Mouse (Mus musculus) cerebellum, adult 2 months (tissue): Measurements from ENCODE around the gene Mllt1.

Experiments
- CTCF ChIP-seq: fragments of 200-500 bp; IDR thresholded peaks from 2 replicates; pipeline ENCODE4 v1.5.1; 2011; ENCODE audit warnings: low read depth, mild to moderate bottlenecking, control low read depth, low read length, moderate library complexity, borderline replicate concordance; ENCODE audit not compliant: insufficient read depth
- POLR2A ChIP-seq: fragments of 200-500 bp; IDR thresholded peaks from 2 replicates; pipeline ENCODE4 v1.6.1; 2011; ENCODE audit warnings: low read length, control low read depth, borderline replicate concordance; ENCODE audit not compliant: insufficient read depth

DNA sequence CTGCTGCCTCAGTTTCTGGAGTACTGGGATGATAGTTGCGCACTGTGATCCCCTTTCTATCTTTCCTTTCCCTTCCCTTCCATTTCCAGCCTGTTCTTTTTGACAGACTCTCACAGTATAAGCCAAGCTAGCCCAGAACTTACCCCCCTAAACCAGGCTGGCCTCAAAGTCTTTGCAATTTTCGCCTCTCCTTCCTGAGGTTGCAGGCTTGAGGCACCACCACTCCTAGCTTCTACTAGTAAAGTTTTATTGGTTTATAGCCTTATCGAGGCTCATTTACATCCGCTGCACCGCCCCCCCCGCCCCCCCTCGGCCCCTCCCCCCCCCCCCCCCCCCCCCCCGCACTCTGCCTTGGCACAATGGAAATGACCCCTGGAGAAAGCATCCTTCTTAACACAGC, 44.3 kb upstream of the Mllt1 start:
- TF ChIP-seq POLR2A (no peak), CTCF (no peak)
